Mouse (Mus musculus): ENCODE results near the gene Bend7. TPM values are rescaled to one million over a fixed set of nuclear protein-coding genes. Genes with fewer than 3 reads are reported as not detected.

Bend7 gene
- polyA plus RNA-seq, 1 experiment from 2014 or later = 4.9 TPM

DNA sequence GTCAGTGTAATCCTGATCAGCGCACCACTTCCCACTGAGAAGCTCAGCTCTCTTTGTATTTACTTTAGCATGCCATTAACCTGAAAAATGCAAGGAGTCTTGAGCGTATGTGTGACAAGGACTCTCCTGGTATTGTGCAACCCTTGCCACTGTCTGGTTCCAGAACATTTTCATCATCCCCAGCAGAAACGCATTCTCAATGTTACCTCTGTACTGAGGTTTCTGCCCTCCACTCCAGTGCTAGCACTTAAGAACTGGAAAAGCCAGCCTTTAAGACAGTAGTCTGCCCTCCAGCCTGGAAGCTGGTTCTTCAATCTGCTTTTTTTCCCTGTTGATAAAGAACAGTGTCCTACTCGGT is 19.1 kb downstream of the Bend7 start:
- no peaks in the 10 kb centered on the region for H3K9me3 ChIP-seq
- H3K36me3 ChIP-seq = no peaks in the 10 kb centered on the region
- H3K27me3 ChIP-seq (replicated peaks) = no peaks in the 10 kb centered on the region
- H3K9ac ChIP-seq = no peak overlapping the region
- no peak overlapping the region for H3K4me3 ChIP-seq (replicated peaks)
- H3K4me2 ChIP-seq = no peak overlapping the region
- ATAC-seq (ENCODE audit: insufficient read depth, low FRiP score, low read depth) = no peak
- no peaks in the 10 kb centered on the region for H3K4me1 ChIP-seq
- no peak overlapping the region for H3K27ac ChIP-seq
- 60% methylated on average over 4 of the region's 4 CpGs for WGBS

GRCm38 (mm10) chr2:4751918-4752317 is 34.3 kb downstream of the Bend7 start:
- 91% methylated on average over 6 of the region's 6 CpGs for WGBS
- Histone ChIP-seq H3K36me3 (no peaks in the 10 kb centered on the region), H3K4me1 (no peaks in the 10 kb centered on the region), H3K27ac (no peak overlapping the region), H3K4me2 (no peak overlapping the region), H3K27me3 (replicated peaks) (no peaks in the 10 kb centered on the region), H3K9me3 (no peaks in the 10 kb centered on the region), H3K4me3 (replicated peaks) (no peak overlapping the region), H3K9ac (no peak overlapping the region)
- ATAC-seq (ENCODE audit: insufficient read depth, low FRiP score, low read depth) = no peak

DNA sequence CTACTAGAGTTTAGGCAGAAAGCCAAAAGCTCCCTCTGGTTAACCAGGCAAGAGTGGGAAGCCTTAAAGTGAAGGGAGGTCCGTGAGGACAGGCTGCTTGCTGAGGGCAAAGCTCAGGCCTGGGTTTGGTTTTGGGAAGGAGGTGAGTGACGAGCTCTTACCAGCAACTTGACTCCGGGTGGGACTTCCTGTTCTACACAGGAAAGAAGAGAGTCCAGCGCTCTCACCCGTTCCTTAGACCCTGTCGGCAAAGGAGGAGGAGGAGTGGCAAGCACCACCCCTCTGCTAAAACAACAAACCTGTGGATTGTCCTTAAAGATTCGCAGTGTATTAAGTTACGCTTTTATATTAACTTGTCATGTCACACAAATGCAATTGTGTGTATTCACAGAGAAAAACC is 38.1 kb downstream of the Bend7 start:
- Histone ChIP-seq H3K4me2 (no peak overlapping the region), H3K4me3 (replicated peaks) (no peak overlapping the region), H3K4me1 (no peaks in the 10 kb centered on the region), H3K9ac (no peak overlapping the region), H3K36me3 (no peaks in the 10 kb centered on the region), H3K27me3 (replicated peaks) (no peaks in the 10 kb centered on the region), H3K9me3 (no peaks in the 10 kb centered on the region), H3K27ac (no peak overlapping the region)
- ATAC-seq (ENCODE audit: insufficient read depth, low FRiP score, low read depth) = no peak
- 69% methylated on average over 8 of the region's 8 CpGs for WGBS

- H3K36me3 ChIP-seq = no peaks in the 10 kb centered on the region
- H3K4me2 ChIP-seq = no peak overlapping the region
- H3K27me3 ChIP-seq (replicated peaks) = no peaks in the 10 kb centered on the region
- no peak for ATAC-seq (ENCODE audit: insufficient read depth, low FRiP score, low read depth)
- no peaks in the 10 kb centered on the region for H3K4me1 ChIP-seq
- H3K9ac ChIP-seq = no peak overlapping the region
- H3K9me3 ChIP-seq = no peaks in the 10 kb centered on the region
- 17% methylated on average over 3 of the region's 3 CpGs for WGBS
- no peak overlapping the region for H3K4me3 ChIP-seq (replicated peaks)
- no peak overlapping the region for H3K27ac ChIP-seq
These were observed 39.6 kb downstream of the Bend7 start for GRCm38 (mm10) chr2:4757218-4757617.

GRCm38 (mm10) chr2:4760741-4761140 is 43.1 kb downstream of the Bend7 start:
- no peak for ATAC-seq (ENCODE audit: insufficient read depth, low FRiP score, low read depth)

GRCm38 (mm10) chr2:4761906-4762305 is 44.3 kb downstream of the Bend7 start:
- no peaks in the 10 kb centered on the region for H3K27me3 ChIP-seq (replicated peaks)
- no peak overlapping the region for H3K4me3 ChIP-seq (replicated peaks)
- no peak overlapping the region for H3K27ac ChIP-seq
- no peaks in the 10 kb centered on the region for H3K4me1 ChIP-seq
- H3K9ac ChIP-seq = no peak overlapping the region
- no peak for ATAC-seq (ENCODE audit: insufficient read depth, low FRiP score, low read depth)
- H3K4me2 ChIP-seq = no peak overlapping the region
- no peaks in the 10 kb centered on the region for H3K36me3 ChIP-seq
- 60% methylated on average over 5 of the region's 5 CpGs for WGBS
- H3K9me3 ChIP-seq = no peaks in the 10 kb centered on the region

More at GRCm38 (mm10) chr2:4760741-4761140, 43.1 kb downstream of the Bend7 start:
- Histone ChIP-seq H3K27ac (no peak overlapping the region), H3K9me3 (no peaks in the 10 kb centered on the region), H3K9ac (no peak overlapping the region), H3K4me3 (replicated peaks) (no peak overlapping the region), H3K4me2 (no peak overlapping the region), H3K4me1 (no peaks in the 10 kb centered on the region), H3K27me3 (replicated peaks) (no peaks in the 10 kb centered on the region), H3K36me3 (no peaks in the 10 kb centered on the region)
- 65% methylated on average over 5 of the region's 5 CpGs for WGBS

GRCm38 (mm10) chr2:4764071-4764470 is 46.4 kb downstream of the Bend7 start:
- Histone ChIP-seq H3K4me2 (no peak overlapping the region), H3K9ac (no peak overlapping the region), H3K4me1 (no peaks in the 10 kb centered on the region), H3K27ac (no peak overlapping the region), H3K9me3 (no peaks in the 10 kb centered on the region), H3K36me3 (no peaks in the 10 kb centered on the region), H3K27me3 (replicated peaks) (no peaks in the 10 kb centered on the region), H3K4me3 (replicated peaks) (no peak overlapping the region)
- ATAC-seq (ENCODE audit: insufficient read depth, low FRiP score, low read depth) = no peak
- WGBS = 67% methylated on average over 3 of the region's 3 CpGs

DNA sequence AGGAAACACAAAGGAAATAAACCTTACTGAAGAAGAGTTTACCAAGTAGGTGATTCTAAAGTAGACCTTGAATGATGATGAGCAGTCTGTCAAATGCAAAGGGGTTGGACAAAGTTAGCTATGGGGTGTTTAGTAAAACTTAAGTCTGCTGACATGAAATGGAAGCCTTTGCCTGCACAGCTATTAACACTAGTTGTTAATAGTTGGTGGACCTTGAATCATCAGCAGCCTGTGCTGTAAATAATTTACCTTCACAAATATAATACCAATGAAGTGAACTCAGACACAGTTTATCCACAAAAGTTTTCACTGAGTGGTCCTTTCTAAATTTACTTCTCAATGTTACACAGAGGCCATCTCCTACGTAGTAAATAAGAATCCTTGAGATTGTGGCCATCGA is 52.7 kb downstream of the Bend7 start:
- Histone ChIP-seq H3K4me3 (replicated peaks) (no peak overlapping the region), H3K9me3 (no peaks in the 10 kb centered on the region), H3K4me2 (no peak overlapping the region), H3K4me1 (no peaks in the 10 kb centered on the region), H3K27me3 (replicated peaks) (no peaks in the 10 kb centered on the region), H3K36me3 (no peaks in the 10 kb centered on the region), H3K9ac (no peak overlapping the region), H3K27ac (no peak overlapping the region)
- 86% methylated on average over 2 of the region's 2 CpGs for WGBS
- ATAC-seq (ENCODE audit: insufficient read depth, low FRiP score, low read depth) = no peak

DNA sequence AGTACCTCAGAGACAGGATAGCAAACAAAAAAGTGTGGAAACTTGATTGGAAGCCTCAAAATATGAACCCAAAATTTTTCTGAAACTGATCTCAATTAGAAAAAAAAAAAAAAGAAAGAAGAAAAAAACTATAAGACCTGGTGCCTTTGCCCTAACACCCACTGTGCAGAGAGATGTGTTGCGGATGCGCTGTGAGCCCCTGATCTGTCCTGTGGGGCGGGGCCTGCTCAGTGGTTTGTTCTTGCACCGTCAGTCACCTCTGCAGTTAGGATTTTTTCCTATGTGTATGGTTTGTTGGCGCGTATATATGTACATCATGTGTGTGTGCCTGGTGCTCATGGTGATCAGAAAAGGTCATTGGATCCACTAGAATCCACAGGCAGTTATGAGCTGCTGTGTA is 56.3 kb downstream of the Bend7 start:
- Histone ChIP-seq H3K9me3 (no peaks in the 10 kb centered on the region), H3K27ac (no peak overlapping the region), H3K9ac (no peak overlapping the region), H3K4me2 (no peak overlapping the region), H3K4me1 (no peaks in the 10 kb centered on the region), H3K27me3 (replicated peaks) (no peaks in the 10 kb centered on the region), H3K4me3 (replicated peaks) (no peak overlapping the region), H3K36me3 (no peaks in the 10 kb centered on the region)
- 94% methylated on average over 6 of the region's 6 CpGs for WGBS
- no peak for ATAC-seq (ENCODE audit: insufficient read depth, low FRiP score, low read depth)

DNA sequence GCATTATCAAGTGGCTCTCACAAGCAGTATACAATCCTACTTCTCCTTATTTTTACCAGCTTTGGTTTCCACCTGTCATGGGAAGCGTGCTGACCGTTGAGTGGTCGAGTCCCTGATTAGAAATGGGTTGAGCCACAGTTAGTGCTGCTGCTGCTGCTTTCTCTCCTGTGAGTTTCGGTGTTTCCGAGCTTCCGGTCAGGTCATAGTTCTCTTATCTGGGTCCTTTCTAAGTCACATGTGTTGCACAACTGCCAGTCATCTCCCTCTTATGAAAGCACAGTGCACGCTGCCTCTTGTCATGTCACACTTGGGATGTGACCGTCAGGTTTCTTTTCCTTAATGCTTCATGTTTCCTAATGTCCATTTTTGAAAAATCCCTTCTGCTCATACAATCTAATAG is 59.7 kb downstream of the Bend7 start:
- Histone ChIP-seq H3K27ac (no peak overlapping the region), H3K4me3 (replicated peaks) (no peak overlapping the region), H3K9ac (no peak overlapping the region), H3K27me3 (replicated peaks) (no peaks in the 10 kb centered on the region), H3K4me1 (no peaks in the 10 kb centered on the region), H3K4me2 (no peak overlapping the region), H3K9me3 (no peaks in the 10 kb centered on the region), H3K36me3 (no peaks in the 10 kb centered on the region)
- ATAC-seq (ENCODE audit: insufficient read depth, low FRiP score, low read depth) = no peak
- 87% methylated on average over 8 of the region's 8 CpGs for WGBS

- Histone ChIP-seq H3K27ac (no peak overlapping the region), H3K9me3 (no peaks in the 10 kb centered on the region), H3K27me3 (replicated peaks) (no peaks in the 10 kb centered on the region), H3K9ac (no peak overlapping the region), H3K4me2 (no peak overlapping the region), H3K4me3 (replicated peaks) (no peak overlapping the region), H3K36me3 (no peaks in the 10 kb centered on the region), H3K4me1 (no peaks in the 10 kb centered on the region)
- no peak for ATAC-seq (ENCODE audit: insufficient read depth, low FRiP score, low read depth)
- WGBS = 83% methylated on average over 3 of the region's 3 CpGs
These were observed 64.0 kb downstream of the Bend7 start for GRCm38 (mm10) chr2:4781641-4782040.

DNA sequence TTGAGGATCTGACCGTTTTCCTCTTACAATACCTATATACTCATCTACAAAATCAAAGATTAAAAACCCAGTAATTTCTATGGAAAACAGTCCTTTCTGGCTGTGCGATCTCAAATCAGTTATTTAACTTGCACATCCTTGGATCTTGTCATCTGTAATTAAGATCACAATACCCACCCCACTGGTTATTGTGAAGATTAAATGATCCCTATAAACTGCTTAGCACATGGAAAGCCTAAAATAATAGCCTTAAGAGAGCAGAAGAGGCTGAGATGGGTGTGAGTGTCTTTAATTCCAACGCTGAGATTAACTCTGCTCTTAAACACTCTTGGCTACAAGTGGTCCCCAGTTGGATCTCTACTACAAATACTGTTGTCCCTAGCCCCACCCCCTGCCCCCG is 64.8 kb downstream of the Bend7 start:
- no peaks in the 10 kb centered on the region for H3K27me3 ChIP-seq (replicated peaks)
- H3K4me3 ChIP-seq (replicated peaks) = no peak overlapping the region
- no peak overlapping the region for H3K27ac ChIP-seq
- ATAC-seq (ENCODE audit: insufficient read depth, low FRiP score, low read depth) = no peak
- WGBS = 71% methylated on average over 4 of the region's 4 CpGs
- no peak overlapping the region for H3K4me2 ChIP-seq
- no peaks in the 10 kb centered on the region for H3K4me1 ChIP-seq
- H3K9ac ChIP-seq = no peak overlapping the region
- no peaks in the 10 kb centered on the region for H3K9me3 ChIP-seq
- H3K36me3 ChIP-seq = no peaks in the 10 kb centered on the region

DNA sequence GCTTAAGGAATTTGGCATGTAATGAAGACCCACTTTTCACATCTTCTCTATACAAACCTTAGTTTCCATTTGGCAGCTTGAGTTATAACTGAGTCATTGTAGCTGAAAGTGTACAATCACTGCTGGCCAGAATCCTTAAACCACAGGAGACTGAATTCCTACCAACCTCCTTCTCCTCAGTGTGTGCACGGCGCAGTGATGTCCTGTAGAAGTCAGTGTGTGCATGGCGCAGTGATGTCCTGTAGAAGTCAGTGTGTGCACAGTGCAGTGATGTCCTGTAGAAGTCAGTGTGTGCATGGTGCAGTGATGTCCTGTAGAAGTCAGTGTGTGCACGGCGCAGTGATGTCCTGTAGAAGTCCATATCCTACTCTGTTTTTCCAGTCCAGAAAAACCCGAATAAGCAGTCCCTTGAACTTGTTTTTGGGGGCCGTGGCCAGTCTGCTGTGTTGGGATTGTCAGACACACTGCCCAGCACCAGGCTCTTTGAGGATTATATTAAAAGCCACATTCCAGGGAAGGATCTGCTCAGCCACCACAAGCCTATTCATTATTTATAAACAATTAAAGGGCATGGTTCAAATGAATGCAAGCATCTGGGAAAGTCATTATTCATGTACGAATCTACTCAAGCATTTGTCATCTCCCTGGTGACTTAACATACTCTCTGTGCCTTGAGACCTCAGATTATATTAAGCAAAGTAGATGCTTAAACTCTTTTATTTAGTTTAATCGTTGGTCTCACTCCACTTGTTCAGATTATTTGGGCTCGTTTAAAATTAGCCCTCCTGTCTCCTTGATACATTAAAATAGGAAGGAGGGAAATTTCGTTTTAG is 65.4 kb downstream of the Bend7 start:
- WGBS = 69% methylated on average over 11 of the region's 11 CpGs
- H3K36me3 ChIP-seq = no peaks in the 10 kb centered on the region
- ATAC-seq (ENCODE audit: insufficient read depth, low FRiP score, low read depth) = no peak

More for the DNA sequence above, 65.4 kb downstream of the Bend7 start:
- H3K27me3 ChIP-seq (replicated peaks) = no peaks in the 10 kb centered on the region
- H3K4me3 ChIP-seq (replicated peaks) = no peak overlapping the region
- no peaks in the 10 kb centered on the region for H3K9me3 ChIP-seq
- no peaks in the 10 kb centered on the region for H3K4me1 ChIP-seq
- H3K4me2 ChIP-seq = no peak overlapping the region
- H3K9ac ChIP-seq = no peak overlapping the region
- H3K27ac ChIP-seq = no peak overlapping the region
